Mouse (Mus musculus) myocyte (in vitro differentiated cells): ENCODE results near the gene Cbfa2t3.

Source experiments
- CEBPB ChIP-seq: IDR thresholded peaks from 2 replicates; pipeline ENCODE4 v1.6.1; 2011; ENCODE audit warnings: mild to moderate bottlenecking, moderate library complexity; ENCODE audit not compliant: poor library complexity, insufficient read depth, severe bottlenecking
- POLR2A ChIP-seq: IDR thresholded peaks from one replicate; pipeline ENCODE4 v1.6.1; 2011; ENCODE audit warnings: low read depth, mild to moderate bottlenecking, control low read depth, moderate library complexity; ENCODE audit not compliant: insufficient read length
- TCF12 ChIP-seq: IDR thresholded peaks from one replicate; pipeline ENCODE4 v1.6.1; 2011; ENCODE audit warnings: mild to moderate bottlenecking, control low read depth; ENCODE audit not compliant: poor library complexity, insufficient read depth, severe bottlenecking
- TCF3 ChIP-seq: IDR thresholded peaks from one replicate; pipeline ENCODE4 v1.6.1; 2011; ENCODE audit warnings: low read depth, control low read depth; ENCODE audit not compliant: insufficient read length

DNA sequence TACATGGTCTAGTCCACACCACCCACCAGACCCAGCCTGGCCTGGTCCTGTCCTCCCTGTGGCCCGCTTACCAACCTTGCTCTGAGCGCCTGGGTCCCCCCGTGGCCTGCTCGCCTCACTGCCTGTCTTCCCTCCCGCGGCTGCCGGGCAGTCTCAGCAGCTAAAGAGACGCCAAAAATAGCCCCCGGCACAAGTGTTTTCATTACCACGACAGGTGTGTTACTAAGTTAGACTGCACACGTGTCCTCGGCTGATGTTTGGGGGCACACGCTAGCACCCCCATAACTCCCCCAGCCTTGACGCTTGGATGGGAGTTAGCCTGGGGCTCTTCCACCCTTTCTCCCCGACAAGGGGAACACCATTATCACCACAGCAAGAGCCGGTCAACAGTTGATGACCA is 52.6 kb downstream of the Cbfa2t3 start:
- no peak for TF ChIP-seq CEBPB
- TF ChIP-seq POLR2A = peak; percentile 62
- TF ChIP-seq TCF12 = peak; percentile 95
- TF ChIP-seq TCF3 = peak; percentile 32
